16 mouse cellular contexts compared by ENCODE assay signal in the genomic region with DNA sequence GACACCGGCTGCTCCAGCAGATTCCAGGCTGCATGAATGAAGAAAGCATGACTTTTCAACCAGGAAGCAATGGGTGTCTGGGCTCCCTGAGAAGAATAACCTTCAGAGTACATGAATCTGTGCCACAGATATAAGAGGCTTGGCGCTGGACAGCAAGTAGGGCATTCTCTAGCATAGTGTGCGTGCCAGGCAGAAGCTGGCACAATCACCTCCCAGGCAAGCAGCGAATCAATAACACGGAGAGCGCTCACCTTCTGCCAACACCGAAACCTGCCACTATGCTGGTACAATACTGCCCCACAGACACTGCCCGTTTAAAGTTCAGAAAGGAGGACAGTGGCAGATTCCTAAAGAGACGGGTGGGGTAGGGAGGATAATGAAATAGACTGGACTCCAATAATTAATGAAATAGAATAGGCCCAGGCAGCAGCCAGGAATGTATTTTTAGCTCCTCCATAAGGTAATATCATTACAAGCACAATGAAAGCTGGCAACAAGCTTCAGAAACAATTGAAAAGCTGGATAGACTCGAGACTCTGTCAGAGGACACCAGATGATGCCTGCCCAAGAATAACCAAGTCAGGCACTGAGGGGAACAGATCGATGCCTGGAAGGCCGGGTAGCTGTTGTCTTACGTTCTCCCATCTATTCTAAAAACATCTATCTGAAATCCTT. TPM values are rescaled to one million over a fixed set of nuclear protein-coding genes. Genes with fewer than 3 reads are reported as not detected.
DNase-seq lines count a peak whose midpoint lies in the region; ATAC-seq and TF ChIP-seq lines count a peak whose summit lies in the region.
"Had no signal": no experiment of that assay in that cellular context is flagged by ENCODE, and none has a peak within 500 bp of the region (broad histone marks: within the 10 kb centered on the region; RNA-seq: fewer than 3 reads in every experiment).

No protein-coding gene starts in this region.

- ATAC-seq in liver, postnatal 0 days: no peak
- ATAC-seq: inflammation-experienced regulatory T-cells, adult 6 months had no signal

- H3K9me3 ChIP-seq in liver, postnatal 0 days (ENCODE audit: low read length): no peaks in the 10 kb centered on the region
- H3K9me3 ChIP-seq: liver, embryonic 15.5 days had no signal

- H3K27me3 ChIP-seq in liver, adult 2 months (ENCODE audit: control insufficient read depth, insufficient read depth, low read length): no peaks in the 10 kb centered on the region
- H3K27me3 ChIP-seq in liver, postnatal 0 days (ENCODE audit: insufficient read depth, low read length): no peaks in the 10 kb centered on the region
- H3K27me3 ChIP-seq: CH12.LX; embryonic facial prominence, embryonic 13.5 days; limb, embryonic 12.5 days; liver, embryonic 15.5 days had no signal

- intact Hi-C loops in gastrocnemius, adult 2 months (cut with DNase I): no loop called here
- intact Hi-C loops in left cerebral cortex, postnatal 36 days (cut with DNase I): no loop called here
- intact Hi-C loops in gastrocnemius, postnatal 14 days (cut with DNase I; ENCODE audit: low total_unique reads): no loop called here

- no peak for DNase-seq in gastrocnemius, adult 2 months
- DNase-seq in gastrocnemius, adult 8-10 months (ENCODE audit: low spot score in 2 of 2): no peak
- peak; percentile 80 for DNase-seq in liver, adult 2 months (ENCODE audit: extremely low read depth, low read depth, low spot score)
- DNase-seq in liver, postnatal 0 days: no peak
- peak; percentile 72 to 80 for DNase-seq in cerebellum, postnatal 25 days
- DNase-seq in thymus, postnatal 4 days: no peak
- no peak for DNase-seq in left cerebral cortex, postnatal 36 days (ENCODE audit: low spot score in 2 of 2)
- no peak for DNase-seq in gastrocnemius, postnatal 14 days
- DNase-seq: lung, postnatal 14 days; retina, postnatal 1 day had no signal

- peak overlapping the region; percentile 29 for H3K4me3 ChIP-seq in gastrocnemius, adult 2 months
- H3K4me3 ChIP-seq in liver, adult 2 months (ENCODE audit: insufficient read depth, low read depth, low read length): no peak overlapping the region
- H3K4me3 ChIP-seq in liver, postnatal 0 days (ENCODE audit: low read depth, low read length): no peak overlapping the region
- H3K4me3 ChIP-seq: embryonic facial prominence, embryonic 13.5 days; limb, embryonic 12.5 days; liver, embryonic 15.5 days had no signal

- TF ChIP-seq POLR2A in liver, adult 2 months (IDR thresholded peaks at IDR 0.05; ENCODE audit: extremely low read depth, insufficient read depth, low read length): no peak

- no peak overlapping the region for H3K4me2 ChIP-seq in liver, postnatal 0 days (ENCODE audit: low read depth, low read length)
- H3K4me2 ChIP-seq: embryonic facial prominence, embryonic 13.5 days; limb, embryonic 12.5 days; liver, embryonic 15.5 days had no signal

- TF ChIP-seq EP300 in liver, postnatal 0 days (IDR thresholded peaks at IDR 0.05; ENCODE audit: low read depth): no peak

- TF ChIP-seq CTCF in gastrocnemius, adult 2 months (IDR thresholded peaks at IDR 0.05): no peak
- peak; percentile 24 for TF ChIP-seq CTCF in liver, adult 2 months (IDR thresholded peaks at IDR 0.05; ENCODE audit: low read depth, low read length)
- TF ChIP-seq CTCF in liver, postnatal 0 days (IDR thresholded peaks at IDR 0.05; ENCODE audit: low read depth): no peak

- H3K4me1 ChIP-seq in liver, adult 2 months (ENCODE audit: control insufficient read depth, insufficient read depth, low read length): no peaks in the 10 kb centered on the region; the same call in 1 of the 2 replicates
- no peaks in the 10 kb centered on the region; the same call in 1 of the 2 replicates for H3K4me1 ChIP-seq in liver, postnatal 0 days (ENCODE audit: insufficient read depth)
- H3K4me1 ChIP-seq: embryonic facial prominence, embryonic 13.5 days; limb, embryonic 12.5 days; liver, embryonic 15.5 days had no signal

- H3K27ac ChIP-seq in gastrocnemius, adult 2 months: peak overlapping the region; percentile 36; the same call in 1 of the 2 replicates
- H3K27ac ChIP-seq in liver, adult 2 months (replicated peaks; ENCODE audit: insufficient read depth, low read depth, low read length): no peak overlapping the region
- H3K27ac ChIP-seq in liver, postnatal 0 days (ENCODE audit: low read depth): no peak overlapping the region
- H3K27ac ChIP-seq: embryonic facial prominence, embryonic 13.5 days; kidney, postnatal 0 days; limb, embryonic 12.5 days; liver, embryonic 15.5 days had no signal

- no peak overlapping the region for H3K9ac ChIP-seq in liver, adult 2 months (ENCODE audit: low read depth, low read length)
- no peak overlapping the region for H3K9ac ChIP-seq in liver, postnatal 0 days (replicated peaks)
- H3K9ac ChIP-seq: embryonic facial prominence, embryonic 13.5 days; limb, embryonic 12.5 days; liver, embryonic 15.5 days had no signal

- no peaks in the 10 kb centered on the region for H3K79me2 ChIP-seq in liver, adult 2 months (ENCODE audit: control insufficient read depth, insufficient read depth, low read length)

- no peaks in the 10 kb centered on the region for H3K36me3 ChIP-seq in liver, adult 2 months (ENCODE audit: control insufficient read depth, insufficient read depth, low read length)
- no peaks in the 10 kb centered on the region; the same call in 1 of the 2 replicates for H3K36me3 ChIP-seq in liver, postnatal 0 days (replicated peaks; ENCODE audit: insufficient read depth, low read length)
- H3K36me3 ChIP-seq: liver, embryonic 15.5 days had no signal

- WGBS in liver, adult 2 months: 53% methylated on average over 13 of the region's 13 CpGs
- 84% methylated on average over 13 of the region's 13 CpGs for WGBS in liver, postnatal 0 days (ENCODE audit: insufficient replicate concordance)

RNA-seq across cellular contexts. Expression of a gene that starts 59.6 kb away (rescaled TPM):
- 1 to 10 TPM; 3.4 to 7.4 TPM for total RNA-seq in gastrocnemius, adult 2 months (2021)
- 1 to 10 TPM; 2.6 to 5.5 (median 3.6) TPM for total RNA-seq in gastrocnemius, adult 8-10 months (2022)
- 5.4 and 6.8 TPM in 2 replicates for total RNA-seq in liver, adult 2 months (2014; rRNA removed)
- polyA plus RNA-seq in liver, adult 2 months (2012; rRNA removed): 2.2 and 3.5 TPM in 2 replicates
- 6.5 and 7.2 TPM in 2 replicates for polyA plus RNA-seq in liver, postnatal 0 days (2015; fragmentation: Nextera tagmentation; extraction: Ambion mirVana)
- total RNA-seq in left cerebral cortex, postnatal 36 days (2021): 10 to 100 TPM; 62.7 to 65.7 TPM
- total RNA-seq in gastrocnemius, postnatal 14 days (2021): 10 to 100 TPM; 14.1 to 15.4 TPM

Comparison
In these comparisons a context has a peak if more than half of its experiments do, and no peak if none do; other contexts are left out.
1. DNase-seq: peak in liver, adult 2 months (single experiment) and cerebellum, postnatal 25 days (2 of 2); none in gastrocnemius, adult 2 months (single experiment), gastrocnemius, adult 8-10 months (0 of 2), liver, postnatal 0 days (single experiment), thymus, postnatal 4 days (single experiment), left cerebral cortex, postnatal 36 days (0 of 2) and gastrocnemius, postnatal 14 days (single experiment).